Mouse (Mus musculus) forebrain, embryonic 15.5 days (tissue): ENCODE measurements around the gene Trip13. TPM values are rescaled to one million over a fixed set of nuclear protein-coding genes. Genes with fewer than 3 reads are reported as not detected.

ENCODE experiments used
- ATAC-seq: fragments of 200-750 bp; cut with Nextera tagmentation; replicated peaks from 2 replicates; pipeline ENCODE4 v1.8.0; 2017; ENCODE audit warnings: mild to moderate bottlenecking, moderate TSS enrichment, moderate library complexity
- H3K27ac ChIP-seq: fragments of 300-500 bp; sonication (generic); replicated peaks from 2 replicates; pipeline ENCODE4 v1.5.1; 2015; ENCODE audit warnings: mild to moderate bottlenecking, inconsistent platforms
- H3K27me3 ChIP-seq: fragments of 300-500 bp; sonication (generic); 2 replicates; pipeline ENCODE4 v1.6.1; 2015; ENCODE audit warnings: inconsistent platforms
- H3K36me3 ChIP-seq: fragments of 300-500 bp; sonication (generic); 2 replicates; pipeline ENCODE4 v1.6.1; 2015; ENCODE audit warnings: mild to moderate bottlenecking, inconsistent platforms
- H3K4me1 ChIP-seq: fragments of 300-500 bp; sonication (generic); 2 replicates; pipeline ENCODE4 v1.6.1; 2015; ENCODE audit warnings: inconsistent platforms
- H3K4me2 ChIP-seq: fragments of 300-500 bp; sonication (generic); replicated peaks from 2 replicates; pipeline ENCODE4 v1.6.1; 2015; ENCODE audit warnings: mild to moderate bottlenecking, inconsistent platforms
- H3K4me3 ChIP-seq: fragments of 300-500 bp; sonication (generic); 2 replicates; pipeline ENCODE4 v1.5.1; 2015; ENCODE audit warnings: mild to moderate bottlenecking, inconsistent platforms
- H3K9ac ChIP-seq: fragments of 300-500 bp; sonication (generic); replicated peaks from 2 replicates; pipeline ENCODE4 v1.6.1; 2015; ENCODE audit warnings: mild to moderate bottlenecking, inconsistent platforms
- H3K9me3 ChIP-seq: fragments of 300-500 bp; sonication (generic); 2 replicates; pipeline ENCODE4 v1.6.1; 2016; ENCODE audit warnings: inconsistent platforms
- WGBS: fragments of 180-500 bp; shearing (Covaris S2); methylation state at CpG from one replicate; pipeline ENCODE4 v1.1.7; 2015; ENCODE audit warnings: mixed read lengths; 5-methylcytosine and 5-hydroxymethylcytosine counted together
- polyA plus RNA-seq: library from polyadenylated mRNA; unstranded; fragments of >200 nt; fragmentation: Nextera tagmentation; extraction: Ambion mirVana; gene quantifications from 2 replicates; pipeline ENCODE4 v1.2.1, GENCODE M21; 2015

Gene Trip13
- 20.6 and 21.0 TPM in 2 replicates for polyA plus RNA-seq

DNA sequence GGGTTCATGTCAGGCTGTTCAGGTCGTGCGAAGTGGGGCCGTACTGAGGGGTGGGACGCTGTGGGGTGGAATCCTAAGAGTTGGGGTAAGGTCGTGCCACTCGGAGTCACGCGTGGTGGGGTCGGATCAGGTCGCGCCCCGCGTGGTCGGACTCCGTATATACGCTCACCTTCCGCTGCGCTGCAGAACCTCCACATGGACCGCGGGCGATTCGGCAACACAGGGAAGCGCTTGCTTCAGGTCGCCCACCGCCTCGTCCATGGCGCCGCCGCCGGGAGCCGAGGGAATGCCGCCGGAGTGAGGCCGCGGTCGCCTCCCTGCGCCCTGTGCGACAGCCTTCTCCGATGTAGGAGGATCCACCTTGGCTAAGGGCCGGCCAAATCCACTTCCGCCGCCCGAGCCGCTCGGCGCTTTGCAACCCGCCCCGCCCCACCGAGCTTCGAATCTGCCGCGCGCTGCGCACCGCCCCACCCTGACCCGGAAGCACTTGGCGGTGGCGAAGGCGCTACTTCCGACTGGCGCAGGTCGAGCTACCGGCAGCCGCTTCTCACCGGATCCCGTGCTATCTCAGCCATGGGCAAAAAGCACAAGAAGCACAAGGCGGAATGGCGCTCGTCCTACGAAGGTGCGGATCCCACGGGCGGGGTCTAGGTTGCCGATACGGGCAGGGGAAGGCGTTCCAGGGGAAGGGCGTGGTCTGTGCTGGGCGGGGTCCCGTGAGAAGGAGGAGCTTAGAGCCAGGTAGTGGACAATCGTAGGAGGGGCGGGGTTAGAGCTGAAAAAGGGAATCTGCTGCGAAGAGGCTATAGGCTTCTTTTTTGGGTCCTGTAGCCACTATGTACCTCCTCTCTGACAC, at the start of gene Trip13, which contains the start of gene Brd9:
Gene Trip13, minus strand, starts transcription at position 464 of the 856 bp plus-strand sequence.
Gene Brd9, plus strand, starts transcription at position 491 of the 856 bp plus-strand sequence.
- H3K4me1 ChIP-seq = peaks cover 14% of the 10 kb centered on the region
- H3K9ac ChIP-seq = peak within 1 kb of the TSS; percentile 80
- H3K9me3 ChIP-seq = no peaks in the 10 kb centered on the region
- H3K27ac ChIP-seq = peak within 1 kb of the TSS; percentile 91
- peak within 1 kb of the TSS; percentile 86 for H3K4me3 ChIP-seq
- H3K36me3 ChIP-seq = peaks cover 28% of the 10 kb centered on the region
- H3K4me2 ChIP-seq = peak within 1 kb of the TSS; percentile 88
- no peaks in the 10 kb centered on the region for H3K27me3 ChIP-seq
- peak; percentile 97 for ATAC-seq
- under 1% methylated on average over 82 of the region's 82 CpGs for WGBS

DNA sequence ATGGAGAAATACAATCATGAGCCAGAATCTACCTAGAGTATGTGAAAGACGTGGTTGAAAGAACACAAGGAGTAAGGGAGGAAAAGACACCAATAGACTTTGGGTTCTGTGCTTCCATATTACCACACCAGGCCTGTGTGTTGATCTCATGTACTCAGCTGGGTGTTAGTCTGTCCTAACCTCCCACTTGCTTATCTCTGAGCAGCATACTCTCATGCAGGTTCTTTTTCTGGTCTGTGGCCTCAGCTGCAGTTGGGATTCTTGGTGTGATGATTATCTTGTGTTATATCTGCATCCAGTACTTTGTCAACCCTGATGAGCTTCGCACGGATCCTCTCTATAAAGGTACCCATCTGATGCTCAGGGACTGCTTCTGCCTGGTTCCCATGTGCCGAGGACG, 39.4 kb upstream of the Trip13 start:
- Histone ChIP-seq H3K9me3 (no peaks in the 10 kb centered on the region), H3K4me2 (no peak overlapping the region), H3K27ac (no peak overlapping the region), H3K9ac (no peak overlapping the region), H3K4me3 (no peak overlapping the region), H3K36me3 (no peaks in the 10 kb centered on the region), H3K27me3 (no peaks in the 10 kb centered on the region), H3K4me1 (no peaks in the 10 kb centered on the region)
- no peak for ATAC-seq
- 88% methylated on average over 5 of the region's 5 CpGs for WGBS

DNA sequence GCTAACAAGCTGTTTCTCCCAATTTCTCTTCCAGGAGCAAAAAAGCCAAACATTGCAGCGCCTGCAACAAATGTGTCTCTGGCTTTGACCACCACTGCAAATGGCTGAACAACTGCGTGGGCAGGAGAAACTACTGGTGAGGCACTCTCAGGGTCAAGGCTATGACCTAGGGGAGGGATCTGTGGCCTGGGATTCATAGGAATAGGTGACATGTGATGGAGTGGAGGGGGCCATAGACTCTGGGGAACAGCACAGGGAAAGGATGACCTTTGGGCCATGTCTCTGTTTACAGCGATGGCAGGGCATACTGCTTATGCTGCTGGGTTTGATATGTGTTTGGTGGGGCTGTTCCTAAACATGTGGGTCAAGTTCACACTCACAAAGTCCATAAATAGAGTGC, 36.9 kb upstream of the Trip13 start:
- no peaks in the 10 kb centered on the region for H3K36me3 ChIP-seq
- WGBS = 92% methylated on average over 3 of the region's 3 CpGs
- H3K4me2 ChIP-seq = no peak overlapping the region
- no peak overlapping the region for H3K27ac ChIP-seq
- no peak overlapping the region for H3K9ac ChIP-seq
- no peaks in the 10 kb centered on the region for H3K27me3 ChIP-seq
- no peak overlapping the region for H3K4me3 ChIP-seq
- ATAC-seq = no peak
- H3K4me1 ChIP-seq = 0 out of 2 replicates have a peak, but pooled peaks cover 2% of the 10 kb centered on the region
- no peaks in the 10 kb centered on the region for H3K9me3 ChIP-seq

DNA sequence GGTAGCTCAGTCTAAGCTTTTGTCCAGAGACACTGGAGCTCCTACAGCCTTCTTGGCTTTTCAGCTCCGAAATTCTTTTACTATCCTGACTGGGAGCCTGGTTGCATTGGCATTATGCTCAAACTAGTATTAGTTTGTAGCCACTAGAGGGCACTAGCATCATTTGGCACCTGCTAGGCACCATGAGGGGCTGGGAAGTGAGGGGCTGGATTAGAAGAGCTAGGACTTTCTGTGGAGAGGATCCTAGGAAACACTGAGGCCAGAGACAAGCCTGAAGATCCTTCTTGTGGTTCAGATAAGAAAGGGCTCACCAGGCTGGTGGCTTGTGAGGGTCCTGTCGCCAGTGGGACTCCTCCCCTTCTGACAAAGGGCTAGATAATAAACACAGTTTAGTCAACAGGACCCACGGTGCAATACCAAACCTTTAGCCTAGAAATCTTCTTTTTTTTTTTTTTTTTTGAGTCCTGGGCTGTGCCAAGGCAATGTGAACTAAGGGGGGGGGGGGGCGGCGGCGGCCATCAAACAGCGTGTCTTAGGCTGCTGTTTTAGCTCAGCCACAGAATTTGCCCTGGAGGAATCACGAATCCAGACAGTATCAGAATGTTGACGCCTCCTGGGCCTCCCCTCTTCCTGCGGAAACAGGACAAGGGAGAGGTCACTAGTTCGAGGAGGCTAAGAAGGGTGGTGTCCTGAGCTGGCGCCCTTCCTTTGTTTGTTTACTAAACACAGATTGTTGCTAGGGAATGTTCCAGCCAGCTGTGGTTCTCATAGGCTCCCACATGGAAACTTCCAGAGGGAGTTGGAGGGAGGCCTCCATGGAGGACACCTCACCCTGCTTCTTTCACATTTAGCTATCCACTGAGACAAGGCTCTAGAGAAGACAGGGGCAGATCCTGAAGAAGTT, 33.2 kb upstream of the Trip13 start:
- H3K9me3 ChIP-seq = no peaks in the 10 kb centered on the region
- no peak overlapping the region for H3K27ac ChIP-seq
- 49% methylated on average over 12 of the region's 12 CpGs for WGBS
- H3K4me2 ChIP-seq = no peak overlapping the region
- H3K4me3 ChIP-seq = no peak overlapping the region
- H3K27me3 ChIP-seq = no peaks in the 10 kb centered on the region
- 0 out of 2 replicates have a peak, but pooled peaks cover 2% of the 10 kb centered on the region for H3K4me1 ChIP-seq
- no peak overlapping the region for H3K9ac ChIP-seq
- no peaks in the 10 kb centered on the region for H3K36me3 ChIP-seq
- ATAC-seq = peak; percentile 91

DNA sequence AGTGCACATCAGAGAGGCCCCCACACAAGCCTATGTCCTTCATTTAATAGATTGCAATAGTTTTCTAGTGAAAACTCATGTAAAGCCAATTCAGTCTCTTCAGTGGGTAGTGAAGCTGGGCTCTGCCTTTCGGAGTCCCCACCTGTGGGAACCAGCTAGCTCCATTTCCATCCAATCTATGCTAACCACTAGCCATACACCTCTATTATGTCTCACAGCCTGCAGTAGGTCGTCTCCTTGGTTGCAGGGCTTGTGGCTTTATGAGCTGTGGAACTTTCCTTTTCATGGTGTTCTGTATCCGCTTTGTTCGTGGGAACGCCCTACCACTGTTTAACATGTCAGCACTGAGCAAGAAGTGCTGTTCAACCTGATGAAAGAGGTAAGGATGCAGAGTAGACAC, 26.0 kb upstream of the Trip13 start, which contains the start of gene Zdhhc11:
Gene Zdhhc11, plus strand, starts transcription at position 301 of the 400 bp plus-strand sequence.
- Histone ChIP-seq H3K36me3 (peaks cover 36% of the 10 kb centered on the region), H3K27me3 (no peaks in the 10 kb centered on the region), H3K4me2 (no peak within 1 kb of the TSS), H3K4me1 (no peaks in the 10 kb centered on the region), H3K4me3 (no peak within 1 kb of the TSS), H3K9ac (no peak within 1 kb of the TSS), H3K9me3 (no peaks in the 10 kb centered on the region), H3K27ac (no peak within 1 kb of the TSS)
- WGBS = 88% methylated on average over 5 of the region's 5 CpGs
- no peak for ATAC-seq

DNA sequence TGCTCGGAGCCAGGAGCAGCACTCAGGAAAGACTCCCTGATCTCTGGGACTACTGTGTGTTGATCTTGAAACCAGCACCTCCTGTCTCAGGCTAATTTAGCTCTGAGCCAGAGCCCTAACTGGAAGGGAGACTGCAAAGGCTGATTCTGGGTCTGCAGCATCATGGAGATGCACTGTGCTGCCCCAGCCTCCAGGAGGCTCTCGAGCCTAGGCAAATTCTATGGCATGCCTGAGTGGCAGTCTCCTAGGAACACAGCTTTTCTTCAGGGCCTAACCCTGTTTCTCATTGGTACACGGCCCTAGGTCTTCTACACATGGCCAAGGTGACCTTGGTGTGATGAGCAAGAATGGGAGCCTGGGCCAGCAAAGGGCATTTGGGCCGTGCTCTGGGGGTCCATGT, 23.6 kb upstream of the Trip13 start:
- WGBS = 90% methylated on average over 4 of the region's 4 CpGs
- Histone ChIP-seq H3K9me3 (no peaks in the 10 kb centered on the region), H3K9ac (no peak overlapping the region), H3K4me2 (no peak overlapping the region), H3K36me3 (peaks cover 58% of the 10 kb centered on the region), H3K4me3 (no peak overlapping the region), H3K4me1 (no peaks in the 10 kb centered on the region), H3K27ac (no peak overlapping the region), H3K27me3 (no peaks in the 10 kb centered on the region)
- no peak for ATAC-seq

DNA sequence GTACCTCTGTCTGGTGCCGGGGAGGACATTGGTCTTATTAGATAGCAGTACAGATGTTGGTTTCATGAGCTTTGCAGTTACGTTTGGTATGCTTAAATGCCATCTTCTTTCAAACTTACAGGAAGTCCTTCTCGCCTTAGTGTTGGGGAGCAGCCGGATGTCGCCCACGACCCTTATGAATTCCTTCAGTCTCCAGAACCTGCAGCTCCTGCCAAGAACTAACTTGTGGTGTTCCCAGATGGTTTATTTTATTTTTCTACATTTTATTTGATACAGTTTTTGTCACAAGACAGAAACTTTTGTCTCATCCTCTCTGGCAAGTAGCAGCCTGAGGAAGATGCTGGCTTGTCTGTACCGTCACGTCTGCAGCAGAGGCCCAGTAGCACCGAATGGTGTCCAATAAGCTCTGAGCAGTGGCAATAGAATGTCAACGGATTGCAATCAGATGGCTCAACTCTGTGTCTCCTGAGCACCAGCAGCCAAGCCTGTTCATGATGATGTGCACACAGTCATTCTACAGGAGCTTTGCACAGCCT, 22.6 kb upstream of the Trip13 start:
- peaks cover 68% of the 10 kb centered on the region for H3K36me3 ChIP-seq
- no peak overlapping the region for H3K4me3 ChIP-seq
- H3K4me1 ChIP-seq = no peaks in the 10 kb centered on the region
- ATAC-seq = no peak
- no peak overlapping the region for H3K9ac ChIP-seq
- no peak overlapping the region for H3K4me2 ChIP-seq
- H3K9me3 ChIP-seq = no peaks in the 10 kb centered on the region
- H3K27me3 ChIP-seq = no peaks in the 10 kb centered on the region
- WGBS = 96% methylated on average over 10 of the region's 10 CpGs
- no peak overlapping the region for H3K27ac ChIP-seq

DNA sequence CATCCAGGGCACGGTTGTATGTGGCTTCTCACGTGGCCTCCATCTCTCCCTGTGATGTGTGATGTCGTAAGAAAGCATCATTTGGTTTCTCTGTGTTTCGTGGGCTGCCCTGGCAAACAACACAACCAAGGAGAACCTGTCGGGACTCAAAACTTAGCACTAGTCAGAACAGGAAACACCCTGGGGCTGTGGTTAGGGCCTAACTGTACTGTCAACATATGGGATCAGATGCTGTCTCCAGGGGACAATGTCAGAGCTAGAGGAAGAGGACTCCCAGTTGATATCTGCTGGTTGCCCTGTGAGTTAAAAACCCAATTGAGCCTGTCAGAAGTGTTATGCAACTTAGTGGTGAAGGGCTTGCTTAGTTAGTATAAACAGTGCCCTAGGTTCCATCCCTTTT, 17.9 kb upstream of the Trip13 start:
- Histone ChIP-seq H3K36me3 (peaks cover 94% of the 10 kb centered on the region), H3K4me3 (no peak overlapping the region), H3K27me3 (no peaks in the 10 kb centered on the region), H3K27ac (no peak overlapping the region), H3K9me3 (no peaks in the 10 kb centered on the region), H3K9ac (no peak overlapping the region), H3K4me2 (no peak overlapping the region), H3K4me1 (no peaks in the 10 kb centered on the region)
- no peak for ATAC-seq
- 91% methylated on average over 5 of the region's 5 CpGs for WGBS

DNA sequence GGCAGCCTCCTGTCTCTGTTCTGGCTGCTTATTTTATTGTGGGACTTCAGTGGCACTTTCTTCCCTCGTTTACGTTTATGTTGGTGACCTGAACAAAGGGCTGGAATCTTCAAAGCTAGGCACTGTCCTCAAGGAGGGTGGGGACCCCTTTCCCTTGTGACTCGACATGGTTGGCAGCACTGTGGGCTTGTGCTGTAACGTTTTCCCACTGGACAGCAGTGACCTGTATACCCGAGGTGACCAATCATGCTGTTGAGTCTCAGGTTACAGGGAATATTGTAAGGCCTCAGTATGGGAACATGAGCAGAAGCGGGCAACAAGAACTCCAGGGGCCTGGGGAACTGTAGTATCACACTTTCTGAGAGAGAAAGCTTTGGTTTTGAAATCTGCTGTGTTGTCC, 17.1 kb upstream of the Trip13 start:
- ATAC-seq = no peak
- H3K4me2 ChIP-seq = no peak overlapping the region
- H3K27ac ChIP-seq = no peak overlapping the region
- no peak overlapping the region for H3K9ac ChIP-seq
- H3K27me3 ChIP-seq = no peaks in the 10 kb centered on the region
- WGBS = 69% methylated on average over 6 of the region's 6 CpGs
- H3K4me1 ChIP-seq = no peaks in the 10 kb centered on the region
- peaks cover 94% of the 10 kb centered on the region for H3K36me3 ChIP-seq
- H3K4me3 ChIP-seq = no peak overlapping the region
- no peaks in the 10 kb centered on the region for H3K9me3 ChIP-seq

DNA sequence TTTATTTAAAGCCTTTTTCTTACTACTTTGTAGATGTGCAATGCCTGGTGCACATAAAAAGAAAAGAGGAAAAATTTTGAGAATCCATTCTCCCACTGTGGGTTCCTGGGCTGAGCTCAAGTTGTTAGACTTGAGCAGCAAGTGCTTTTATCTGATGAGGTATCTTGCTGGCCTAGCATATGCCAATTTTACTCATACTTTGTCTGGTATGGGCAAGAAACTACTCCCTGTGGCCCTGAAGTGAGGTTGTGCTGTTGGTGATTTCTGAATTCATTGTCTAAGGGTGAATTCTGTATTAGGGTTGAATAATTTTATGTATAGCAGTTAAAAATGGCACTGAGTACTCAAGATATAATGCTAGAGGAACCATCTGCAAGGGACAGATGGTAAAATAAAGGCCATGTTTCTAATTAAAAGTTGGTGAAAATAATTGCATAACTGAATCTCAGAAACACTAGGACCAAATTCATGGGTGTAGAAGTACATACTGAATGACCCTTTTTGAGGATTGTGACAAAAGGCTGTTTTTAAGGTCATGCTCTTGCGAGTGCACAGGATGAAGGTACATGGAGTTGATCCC, 16.1 kb upstream of the Trip13 start:
- no peak overlapping the region for H3K4me2 ChIP-seq
- ATAC-seq = no peak
- 89% methylated on average over 1 of the region's 1 CpGs for WGBS
- no peaks in the 10 kb centered on the region for H3K4me1 ChIP-seq
- H3K27me3 ChIP-seq = no peaks in the 10 kb centered on the region
- no peak overlapping the region; the same call in 1 of the 2 replicates for H3K27ac ChIP-seq
- peaks cover 94% of the 10 kb centered on the region for H3K36me3 ChIP-seq
- no peak overlapping the region for H3K9ac ChIP-seq
- H3K9me3 ChIP-seq = no peaks in the 10 kb centered on the region
- H3K4me3 ChIP-seq = no peak overlapping the region

DNA sequence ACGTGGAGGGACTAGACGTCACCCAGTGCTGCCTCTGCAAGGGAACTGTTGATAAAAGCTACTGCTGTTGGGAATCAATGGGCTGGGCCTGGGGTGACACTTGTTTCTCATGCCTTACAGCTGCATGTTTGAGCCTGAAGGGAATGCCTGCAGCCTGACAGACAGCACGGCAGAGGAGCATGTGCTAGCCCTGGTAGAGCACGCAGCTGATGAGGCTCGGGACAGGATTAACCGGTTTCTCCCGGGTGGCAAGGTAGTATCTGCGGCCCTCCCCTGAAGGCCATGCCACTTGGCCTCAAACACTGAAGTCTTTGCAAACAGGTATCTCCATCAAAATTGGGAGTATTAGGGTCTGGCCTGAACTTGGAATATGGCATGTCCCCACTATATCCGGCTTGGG, 7.0 kb upstream of the Trip13 start:
- Histone ChIP-seq H3K9ac (no peak overlapping the region), H3K9me3 (no peaks in the 10 kb centered on the region), H3K27ac (no peak overlapping the region), H3K4me3 (no peak overlapping the region), H3K27me3 (no peaks in the 10 kb centered on the region), H3K4me2 (no peak overlapping the region), H3K4me1 (no peaks in the 10 kb centered on the region), H3K36me3 (peaks cover 95% of the 10 kb centered on the region)
- WGBS = 96% methylated on average over 9 of the region's 9 CpGs
- ATAC-seq = no peak
